Mouse (Mus musculus) skeletal muscle tissue, adult 2 months (tissue): ENCODE measurements around the gene Gata5.

ENCODE experiments used
- DNase-seq: peaks from one replicate; pipeline ENCODE4 v3.0.0-alpha.2; 2012; ENCODE audit warnings: low read depth, low spot score

Gene Gata5

DNA sequence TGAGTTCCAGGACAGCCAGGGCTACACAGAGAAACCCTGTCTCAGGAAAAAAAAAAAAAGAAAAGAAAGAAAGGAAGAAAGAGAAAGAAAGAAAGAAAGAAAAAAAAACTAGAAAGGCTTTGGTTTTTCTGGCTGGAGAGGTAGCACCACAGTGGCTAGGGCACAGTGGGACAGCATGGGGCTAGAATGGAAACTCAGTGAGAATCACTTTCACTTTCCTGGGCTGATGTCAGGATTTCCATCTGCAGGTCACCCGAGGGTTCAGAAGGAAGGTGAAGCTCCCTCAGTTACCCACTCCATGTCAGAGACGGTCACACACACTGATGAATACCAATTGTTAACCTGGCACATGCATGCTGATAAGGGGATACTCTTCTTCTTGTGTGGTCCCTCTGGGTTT lies 26.8 kb downstream of the Gata5 start:
- no peak for DNase-seq

DNA sequence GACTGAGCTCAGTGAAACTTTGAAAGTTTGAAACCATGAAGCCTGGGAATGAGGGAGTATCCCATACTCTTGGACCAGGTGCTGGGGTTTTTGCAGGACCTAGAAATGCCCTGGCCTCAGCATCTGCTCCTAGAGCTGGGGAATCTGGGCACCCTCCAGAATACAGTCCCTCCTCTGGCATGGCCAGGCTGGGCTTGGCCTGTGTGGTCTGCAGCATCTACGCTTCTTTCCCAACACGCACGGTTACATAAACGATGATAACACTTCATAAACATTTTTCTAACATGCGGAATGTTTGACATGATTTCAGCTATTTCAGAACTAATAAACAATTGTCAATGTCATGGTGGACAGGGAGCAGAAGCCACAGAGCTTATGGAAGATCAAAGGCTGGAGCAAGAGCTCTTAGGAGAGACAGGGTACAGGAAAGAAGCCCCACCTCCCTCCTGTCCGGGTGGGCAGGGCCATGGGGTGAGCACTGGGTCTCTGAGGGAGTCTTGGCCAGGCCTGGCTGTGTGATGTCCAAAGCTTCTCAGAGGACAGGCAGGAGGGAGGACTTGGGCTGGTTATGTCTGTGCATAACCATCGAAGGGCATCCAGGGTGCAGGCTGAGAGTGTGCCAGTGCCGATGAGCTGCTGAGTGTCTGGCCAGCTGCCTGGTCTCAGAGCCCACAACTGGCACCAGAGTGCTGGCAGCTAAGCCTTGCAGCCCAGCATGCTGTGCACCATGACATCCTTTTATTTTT lies 27.9 kb downstream of the Gata5 start:
- DNase-seq = peak; percentile 73

DNA sequence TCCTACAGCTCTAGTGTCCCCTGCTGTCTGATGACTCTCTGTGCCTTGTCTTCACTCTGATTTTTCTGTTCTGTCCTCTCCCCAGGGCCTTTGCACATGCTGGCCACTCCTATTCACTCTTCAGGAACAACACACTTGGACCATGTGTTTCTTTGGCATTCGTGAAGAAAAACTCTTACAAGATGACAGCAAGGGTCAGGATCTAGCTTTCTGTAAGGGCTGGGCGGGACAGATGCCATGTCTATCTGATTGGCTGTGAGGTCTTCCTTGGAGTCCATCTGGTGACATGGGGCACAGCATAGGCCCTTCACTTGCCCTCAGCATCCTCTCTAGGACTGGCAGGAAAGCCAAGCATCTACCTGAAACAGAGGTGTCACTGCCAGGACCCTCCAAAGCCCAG lies 28.5 kb downstream of the Gata5 start:
- DNase-seq = no peak

- DNase-seq = no peak
Measured at GRCm38 (mm10) chr2:180305490-180305889, 29.0 kb downstream of the Gata5 start.

DNA sequence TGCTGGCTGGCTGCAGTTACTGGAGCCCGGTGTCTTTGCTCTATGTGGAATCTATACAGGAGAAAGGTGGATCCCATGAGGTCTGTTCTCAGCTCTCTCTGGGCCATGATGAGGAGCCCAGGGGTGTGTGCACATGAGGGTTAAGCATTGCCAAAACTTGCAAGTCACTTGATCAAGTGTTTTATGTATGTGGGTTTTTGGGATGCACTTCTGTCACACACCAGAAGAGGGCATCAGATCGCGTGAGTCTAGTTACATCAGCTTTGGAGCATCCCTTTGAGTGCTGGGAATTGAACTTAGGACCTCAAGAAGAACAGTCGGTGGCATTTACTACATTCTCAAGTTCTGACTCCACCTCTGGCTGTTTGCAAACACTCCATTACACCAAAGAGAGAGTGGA lies 29.9 kb downstream of the Gata5 start:
- no peak for DNase-seq

- no peak for DNase-seq
Measured at GRCm38 (mm10) chr2:180303468-180303867, 31.0 kb downstream of the Gata5 start.

GRCm38 (mm10) chr2:180302201-180302600 lies 32.3 kb downstream of the Gata5 start:
- DNase-seq = no peak

GRCm38 (mm10) chr2:180300771-180301170 lies 33.7 kb downstream of the Gata5 start:
- DNase-seq = no peak

DNA sequence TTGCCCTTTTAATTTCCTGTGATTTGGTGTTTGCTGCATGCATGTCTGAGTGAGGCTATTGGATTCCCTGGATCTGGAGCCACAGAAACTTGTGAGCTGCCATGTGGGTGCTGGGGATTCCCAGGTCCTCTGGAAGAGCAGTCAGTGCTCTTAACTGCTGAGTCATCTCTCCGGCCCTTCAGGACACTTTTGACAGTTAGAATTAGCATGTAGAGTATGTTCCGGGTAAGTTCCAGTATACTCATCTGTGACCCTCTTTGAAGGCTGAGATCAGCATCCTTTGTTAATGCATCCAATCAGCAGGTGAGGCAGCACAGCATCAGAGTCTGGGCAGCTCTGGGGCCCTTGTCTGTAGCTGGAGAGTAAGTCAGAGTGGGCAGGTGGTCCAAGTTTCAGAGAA lies 34.2 kb downstream of the Gata5 start:
- DNase-seq = no peak

DNA sequence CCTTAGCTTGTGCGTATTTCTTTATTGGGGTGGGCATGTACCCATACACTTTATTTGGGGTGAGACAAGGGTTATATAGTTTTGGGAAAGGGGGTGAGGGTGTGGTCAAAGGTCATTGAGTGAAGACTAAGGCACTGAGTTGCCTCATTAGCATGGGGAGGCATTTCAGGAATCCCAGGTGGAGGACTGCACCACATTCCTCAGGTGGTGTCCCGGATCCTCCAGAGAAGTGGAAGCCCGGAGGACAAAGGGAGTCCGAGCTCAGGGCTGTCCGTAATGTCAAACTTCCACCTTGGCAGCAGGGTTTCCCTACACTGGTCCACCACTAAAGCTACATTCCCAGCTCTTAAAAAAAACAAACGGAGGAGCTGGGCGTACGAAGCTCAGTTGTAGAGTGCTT lies 41.6 kb downstream of the Gata5 start:
- DNase-seq = no peak

DNA sequence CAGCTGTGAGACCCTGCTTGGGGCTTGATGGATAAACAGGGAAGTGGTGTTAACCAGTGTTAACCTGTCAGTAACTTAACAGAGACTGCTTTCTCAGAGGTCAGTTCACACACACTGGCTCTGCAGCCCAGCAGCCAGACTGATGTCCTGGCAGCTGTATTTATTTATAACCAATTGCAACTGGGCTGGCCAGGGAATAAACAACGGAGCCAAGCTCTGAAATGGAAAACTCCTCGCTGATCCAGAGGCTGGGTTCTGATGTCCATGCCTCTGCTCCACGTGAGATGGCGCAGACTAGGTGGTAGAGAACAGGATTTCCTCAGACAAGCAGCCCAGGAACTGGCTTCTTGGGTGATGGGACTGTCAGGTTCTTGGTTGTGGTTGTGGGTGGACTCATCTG lies 42.5 kb downstream of the Gata5 start:
- peak; percentile 80 for DNase-seq

- no peak for DNase-seq
Measured at GRCm38 (mm10) chr2:180291566-180291965, 42.9 kb downstream of the Gata5 start.

GRCm38 (mm10) chr2:180290503-180290902 lies 44.0 kb downstream of the Gata5 start:
- DNase-seq = no peak

GRCm38 (mm10) chr2:180289440-180290108 lies 44.9 kb downstream of the Gata5 start, which contains the start of gene Rbbp8nl:
Rbbp8nl (minus strand) TSS chr2:180289879.
- DNase-seq = no peak

- no peak for DNase-seq
Measured at GRCm38 (mm10) chr2:180288966-180289365, 45.5 kb downstream of the Gata5 start.

DNA sequence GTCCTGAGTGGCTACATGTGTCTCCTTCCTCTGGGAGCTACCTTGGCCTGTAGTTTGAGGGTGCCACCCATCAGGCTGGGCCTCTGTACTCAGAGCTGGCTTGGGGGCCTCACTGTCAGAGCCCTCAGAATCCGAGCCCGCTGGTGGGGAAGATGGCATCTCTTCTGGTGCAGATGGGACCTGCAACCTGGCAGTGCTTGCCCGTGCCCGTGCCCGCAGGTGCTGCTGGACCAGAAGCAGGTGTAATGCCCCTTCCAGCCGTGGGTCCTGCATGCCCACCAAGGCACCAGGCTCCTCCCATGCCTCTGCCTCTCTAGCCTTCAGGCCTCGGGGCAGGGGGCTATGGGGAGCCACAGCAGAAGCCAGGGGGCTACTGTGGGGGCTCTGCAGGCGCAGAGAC lies 55.2 kb downstream of the Gata5 start:
- no peak for DNase-seq

GRCm38 (mm10) chr2:180277773-180278320 lies 56.7 kb downstream of the Gata5 start:
- DNase-seq = no peak

DNA sequence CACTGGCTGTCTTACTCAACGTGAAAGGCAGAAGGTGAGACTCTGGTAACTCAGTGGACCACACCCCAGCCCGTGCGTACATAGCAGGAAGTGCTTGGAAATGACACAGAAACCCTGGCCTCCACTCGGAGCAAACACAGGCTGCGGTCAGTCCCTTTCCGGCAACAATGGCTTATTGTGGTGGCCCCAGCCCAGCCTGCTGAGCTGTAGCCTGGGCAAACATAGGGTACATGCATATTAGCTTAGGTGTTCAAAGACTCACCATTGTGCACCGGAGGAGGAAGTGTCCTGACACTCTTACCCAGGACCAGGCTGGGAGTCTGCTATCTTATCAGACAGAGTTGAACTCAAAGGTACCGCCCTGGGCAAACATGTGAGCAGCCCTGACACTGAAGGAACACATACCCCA lies 57.6 kb downstream of the Gata5 start:
- DNase-seq = no peak

DNA sequence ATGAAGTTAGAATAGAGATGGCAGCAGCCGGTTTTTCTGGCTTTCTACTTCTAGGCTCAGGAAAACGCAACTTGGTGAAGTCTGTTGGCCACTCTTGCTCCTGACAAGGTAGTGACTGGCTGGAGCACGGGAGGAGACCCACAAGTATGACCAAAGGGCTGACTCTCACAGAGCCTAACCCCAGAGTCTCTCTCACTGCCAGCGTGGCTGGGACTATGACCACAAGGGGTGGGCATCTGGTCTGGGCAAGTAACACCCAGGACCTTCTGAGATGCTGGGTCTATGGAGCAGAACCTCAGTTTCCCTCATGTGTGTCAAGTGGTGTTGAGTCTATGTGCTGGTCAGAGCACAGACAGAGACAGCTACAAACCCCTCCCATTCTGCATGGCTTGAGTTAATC lies 58.1 kb downstream of the Gata5 start:
- no peak for DNase-seq

GRCm38 (mm10) chr2:180275836-180276235 lies 58.7 kb downstream of the Gata5 start:
- DNase-seq = peak; percentile 89
